Mouse (Mus musculus): Measurements from ENCODE around the gene Bmp6. TPM values are rescaled to one million over a fixed set of nuclear protein-coding genes. Genes with fewer than 3 reads are reported as not detected.

Bmp6 gene
- polyA plus RNA-seq, 1 experiment = 9.4 TPM

DNA sequence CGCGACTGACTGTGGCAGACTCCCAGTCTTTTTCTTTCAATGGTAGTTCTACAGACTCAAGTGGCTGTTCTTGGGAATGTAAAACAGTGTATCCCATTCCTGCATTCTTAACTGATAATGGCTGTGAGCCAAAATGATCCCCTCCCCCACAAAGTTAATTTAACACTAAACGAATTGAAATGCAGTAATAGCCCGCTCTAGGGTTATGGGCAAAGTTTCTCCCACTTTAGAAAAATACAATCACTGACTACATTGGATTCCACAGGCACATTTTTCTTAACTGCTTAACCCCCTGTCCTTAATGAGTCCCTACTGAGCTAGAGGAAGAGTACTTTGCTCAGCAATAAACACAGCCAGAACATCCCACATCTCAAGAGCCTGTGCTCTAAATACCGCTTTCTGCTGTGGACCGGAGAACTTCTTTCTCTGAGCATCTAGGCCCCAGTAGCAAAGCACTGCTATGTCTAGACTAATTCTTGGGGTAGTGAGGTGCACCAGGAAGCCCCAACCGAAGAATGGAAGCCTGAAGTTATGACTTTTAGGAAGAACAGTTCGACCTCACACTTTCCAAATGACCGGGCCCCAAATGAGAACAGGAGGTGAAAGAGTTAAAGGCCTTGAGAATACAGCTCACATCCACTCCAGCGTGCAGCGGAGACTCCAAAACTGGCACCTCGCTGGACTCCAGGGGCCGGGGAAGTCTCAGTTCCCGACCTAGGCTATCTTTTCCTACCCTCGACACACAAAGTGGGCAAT is 182.3 kb downstream of the Bmp6 start:
- Histone ChIP-seq H3K4me3 (ENCODE audit: extremely low read depth, insufficient read depth, insufficient read length) (peak overlapping the region; percentile 87), H3K27ac (ENCODE audit: insufficient read depth, low read length) (peak overlapping the region; percentile 77), H3K27me3 (ENCODE audit: control insufficient read depth, insufficient read depth, low read length) (no peaks in the 10 kb centered on the region), H3K36me3 (ENCODE audit: control insufficient read depth, insufficient read depth, low read length) (peaks cover 6% of the 10 kb centered on the region; the same call in 1 of the 2 replicates), H3K4me1 (ENCODE audit: control insufficient read depth, insufficient read depth, insufficient read length) (peaks cover 7% of the 10 kb centered on the region; the same call in 1 of the 2 replicates)
- TF ChIP-seq POLR2A (IDR thresholded peaks at IDR 0.05; ENCODE audit: low read depth, low read length) (no peak), CTCF (IDR thresholded peaks at IDR 0.05; ENCODE audit: extremely low read depth, insufficient read depth, insufficient read length, insufficient replicate concordance) (no peak)
- no peak for DNase-seq (ENCODE audit: low read depth in 1 of 2, low spot score in 2 of 2)
- 22% methylated on average over 15 of the region's 15 CpGs for WGBS

DNA sequence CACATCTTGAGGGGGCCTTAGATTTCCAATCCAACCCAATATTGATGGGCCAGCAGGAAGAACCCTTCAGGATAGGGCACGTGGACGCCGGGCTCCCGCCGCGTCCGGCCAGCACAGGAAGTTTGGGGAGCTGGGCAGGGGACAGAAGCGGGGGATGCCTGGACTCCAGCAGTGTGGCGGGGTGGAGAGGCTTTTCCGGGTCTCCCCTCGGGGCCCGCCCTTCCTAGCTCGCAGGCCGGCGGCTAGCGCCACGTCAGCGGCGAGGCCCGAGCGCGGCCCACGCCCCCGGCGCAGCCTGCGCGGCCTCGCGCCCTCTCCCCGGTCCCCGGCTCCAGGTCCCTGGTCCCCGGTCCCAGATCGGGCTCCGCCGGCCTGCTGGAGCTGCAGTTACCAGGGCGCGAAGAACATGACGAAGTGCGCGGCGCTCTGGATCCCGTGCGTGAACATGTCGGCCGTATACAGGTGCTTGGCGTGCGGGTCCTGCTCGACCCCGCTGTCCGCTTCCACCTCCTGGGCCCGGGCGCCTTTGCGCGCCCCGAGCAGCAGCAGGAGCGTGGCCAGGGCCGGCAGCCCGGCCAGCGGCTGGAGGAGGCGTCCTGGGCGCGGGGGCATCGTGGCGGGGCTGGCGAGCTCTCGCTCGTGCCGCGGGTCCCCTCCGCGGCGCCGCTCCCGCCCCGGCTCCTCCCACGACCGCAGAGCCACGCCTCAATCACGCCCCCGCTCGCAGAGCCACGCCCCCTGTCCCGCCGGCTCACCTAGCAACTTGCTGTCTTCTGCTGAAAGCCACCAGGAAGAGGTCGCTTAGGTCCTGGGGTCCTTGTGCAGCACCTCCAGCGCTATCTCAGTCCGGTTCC is 183.1 kb downstream of the Bmp6 start:
- under 1% methylated on average over 82 of the region's 87 CpGs for WGBS

DNA sequence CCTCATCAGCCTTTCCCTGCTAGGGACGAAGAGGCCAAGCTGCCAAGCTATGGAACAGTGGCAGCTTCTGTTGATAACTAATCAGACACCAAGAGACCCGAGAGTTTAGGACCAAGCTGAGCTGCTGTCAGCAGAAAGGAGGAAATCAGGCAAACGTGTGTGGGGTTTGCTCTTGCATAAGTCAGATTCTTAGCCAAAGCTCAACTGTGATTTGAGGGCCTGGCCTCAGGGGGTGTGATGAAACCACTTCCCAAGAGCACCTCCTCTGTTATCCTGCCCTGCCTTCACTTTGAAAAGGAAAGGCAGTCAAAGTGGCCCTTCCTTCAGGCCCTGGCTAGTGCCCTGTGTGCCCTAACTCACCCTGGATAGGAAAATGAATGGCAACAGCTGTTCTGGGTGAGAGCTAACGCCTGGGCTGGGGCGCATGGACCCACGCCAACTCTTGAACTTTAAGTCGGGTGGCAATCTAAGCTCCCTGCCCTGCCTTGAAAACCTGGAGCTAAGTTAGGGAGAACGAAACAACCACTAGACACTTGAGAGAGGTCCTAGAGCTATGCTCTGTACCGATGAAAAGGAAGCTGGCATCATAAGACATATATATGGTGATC is 183.9 kb downstream of the Bmp6 start, which contains the start of gene Txndc5:
Txndc5 (minus strand) TSS at position 138 of the 608 bp plus-strand sequence.
- 52% methylated on average over 9 of the region's 9 CpGs for WGBS
- DNase-seq (ENCODE audit: low read depth in 1 of 2, low spot score in 2 of 2) = no peak
- no peaks in the 10 kb centered on the region for H3K27me3 ChIP-seq (ENCODE audit: control insufficient read depth, insufficient read depth, low read length)

More for the DNA sequence above, 183.1 kb downstream of the Bmp6 start:
- Histone ChIP-seq H3K27ac (ENCODE audit: insufficient read depth, low read length) (peak overlapping the region; percentile 77), H3K4me1 (ENCODE audit: control insufficient read depth, insufficient read depth, insufficient read length) (peaks cover 8% of the 10 kb centered on the region; the same call in 1 of the 2 replicates), H3K27me3 (ENCODE audit: control insufficient read depth, insufficient read depth, low read length) (no peaks in the 10 kb centered on the region), H3K4me3 (ENCODE audit: extremely low read depth, insufficient read depth, insufficient read length) (peak overlapping the region; percentile 87), H3K36me3 (ENCODE audit: control insufficient read depth, insufficient read depth, low read length) (no peaks in the 10 kb centered on the region)
- no peak for TF ChIP-seq CTCF (IDR thresholded peaks at IDR 0.05; ENCODE audit: extremely low read depth, insufficient read depth, insufficient read length, insufficient replicate concordance)
- no peak; the same call in 1 of the 2 replicates for TF ChIP-seq POLR2A (IDR thresholded peaks at IDR 0.05; ENCODE audit: low read depth, low read length)
- peak; percentile 59 to 92 for DNase-seq (ENCODE audit: low read depth in 1 of 2, low spot score in 2 of 2)

DNA sequence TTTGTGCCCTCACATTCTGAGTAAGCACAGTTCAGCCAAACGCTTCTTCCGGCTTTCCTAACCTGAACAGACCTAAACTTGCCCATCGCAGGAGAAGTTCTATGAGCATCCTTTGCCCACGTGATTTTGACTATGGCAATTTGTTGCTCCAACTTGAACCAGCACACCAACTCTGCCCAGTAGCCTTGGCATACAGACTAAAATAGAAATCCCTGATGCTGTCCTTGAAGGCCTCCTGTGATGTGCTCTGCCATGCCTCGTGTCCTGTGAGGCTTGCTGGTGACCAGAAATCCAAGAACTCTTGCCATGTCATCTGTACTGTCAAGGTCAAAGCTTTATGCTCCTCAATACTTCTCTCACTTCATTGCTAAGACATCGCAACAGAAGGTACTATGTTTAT is 184.7 kb downstream of the Bmp6 start:
- Histone ChIP-seq H3K27me3 (ENCODE audit: control insufficient read depth, insufficient read depth, low read length) (no peaks in the 10 kb centered on the region), H3K4me3 (ENCODE audit: extremely low read depth, insufficient read depth, insufficient read length) (no peak overlapping the region), H3K27ac (ENCODE audit: insufficient read depth, low read length) (no peak overlapping the region), H3K4me1 (ENCODE audit: control insufficient read depth, insufficient read depth, insufficient read length) (peaks cover 8% of the 10 kb centered on the region; the same call in 1 of the 2 replicates), H3K36me3 (ENCODE audit: control insufficient read depth, insufficient read depth, low read length) (no peaks in the 10 kb centered on the region)
- no peak for TF ChIP-seq CTCF (IDR thresholded peaks at IDR 0.05; ENCODE audit: extremely low read depth, insufficient read depth, insufficient read length, insufficient replicate concordance)
- no peak for TF ChIP-seq POLR2A (IDR thresholded peaks at IDR 0.05; ENCODE audit: low read depth, low read length)
- 86% methylated on average over 6 of the region's 6 CpGs for WGBS
- no peak for DNase-seq (ENCODE audit: low read depth in 1 of 2, low spot score in 2 of 2)

More for the DNA sequence above, 183.9 kb downstream of the Bmp6 start, which contains the start of gene Txndc5:
- H3K4me3 ChIP-seq (ENCODE audit: extremely low read depth, insufficient read depth, insufficient read length) = peak within 1 kb of the TSS; percentile 87
- peaks cover 8% of the 10 kb centered on the region; the same call in 1 of the 2 replicates for H3K4me1 ChIP-seq (ENCODE audit: control insufficient read depth, insufficient read depth, insufficient read length)
- TF ChIP-seq POLR2A (IDR thresholded peaks at IDR 0.05; ENCODE audit: low read depth, low read length) (no peak), CTCF (IDR thresholded peaks at IDR 0.05; ENCODE audit: extremely low read depth, insufficient read depth, insufficient read length, insufficient replicate concordance) (no peak)
- peak within 1 kb of the TSS; percentile 77 for H3K27ac ChIP-seq (ENCODE audit: insufficient read depth, low read length)
- H3K36me3 ChIP-seq (ENCODE audit: control insufficient read depth, insufficient read depth, low read length) = no peaks in the 10 kb centered on the region

DNA sequence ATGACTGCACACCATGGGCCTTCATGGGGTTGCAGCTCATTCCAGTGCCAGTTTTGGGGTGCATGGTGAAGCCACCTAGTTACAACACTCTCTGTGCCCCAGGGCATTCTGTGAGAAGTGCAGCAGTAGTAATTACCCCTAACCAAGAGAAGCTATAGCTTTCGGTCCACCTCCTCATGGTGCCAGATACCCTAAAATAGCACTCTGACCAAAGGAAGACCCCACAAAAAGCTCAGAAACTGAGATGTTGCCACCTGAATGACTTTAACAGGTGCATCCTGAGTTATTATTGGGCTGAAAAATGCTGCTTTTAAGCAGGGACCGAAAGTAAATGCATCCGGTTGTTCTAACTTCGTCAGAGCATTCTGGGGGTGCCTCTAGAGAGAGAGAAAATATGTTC is 186.6 kb downstream of the Bmp6 start:
- no peak for DNase-seq (ENCODE audit: low read depth in 1 of 2, low spot score in 2 of 2)

DNA sequence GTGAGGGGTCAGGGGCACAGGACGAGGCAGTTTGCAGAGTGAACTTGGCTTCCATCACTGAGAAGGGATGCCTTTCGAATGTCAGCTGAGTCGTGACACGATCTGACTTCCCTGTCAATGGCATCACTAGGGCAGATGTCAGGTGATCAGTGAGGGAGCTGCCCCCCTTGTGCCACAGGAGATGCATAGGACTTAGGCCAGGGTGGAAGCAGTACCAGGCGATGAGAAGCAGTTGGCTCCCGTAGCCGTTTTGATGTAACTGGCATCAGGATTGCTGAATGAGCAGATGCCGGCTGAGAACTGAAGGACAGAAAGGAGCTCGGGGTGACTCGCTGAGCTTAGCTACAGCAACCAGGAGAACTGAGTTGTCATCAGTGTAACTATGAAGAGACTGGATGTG is 188.6 kb downstream of the Bmp6 start:
- Histone ChIP-seq H3K36me3 (ENCODE audit: control insufficient read depth, insufficient read depth, low read length) (no peaks in the 10 kb centered on the region), H3K27ac (ENCODE audit: insufficient read depth, low read length) (no peak overlapping the region), H3K4me3 (ENCODE audit: extremely low read depth, insufficient read depth, insufficient read length) (no peak overlapping the region), H3K4me1 (ENCODE audit: control insufficient read depth, insufficient read depth, insufficient read length) (peaks cover 8% of the 10 kb centered on the region; the same call in 1 of the 2 replicates), H3K27me3 (ENCODE audit: control insufficient read depth, insufficient read depth, low read length) (no peaks in the 10 kb centered on the region)
- 86% methylated on average over 10 of the region's 10 CpGs for WGBS
- DNase-seq (ENCODE audit: low read depth in 1 of 2, low spot score in 2 of 2) = no peak
- no peak for TF ChIP-seq CTCF (IDR thresholded peaks at IDR 0.05; ENCODE audit: extremely low read depth, insufficient read depth, insufficient read length, insufficient replicate concordance)

More for the DNA sequence above, 186.6 kb downstream of the Bmp6 start:
- peaks cover 8% of the 10 kb centered on the region; the same call in 1 of the 2 replicates for H3K4me1 ChIP-seq (ENCODE audit: control insufficient read depth, insufficient read depth, insufficient read length)
- peak overlapping the region; percentile 37; the same call in 1 of the 2 replicates for H3K27ac ChIP-seq (ENCODE audit: insufficient read depth, low read length)
- TF ChIP-seq POLR2A (IDR thresholded peaks at IDR 0.05; ENCODE audit: low read depth, low read length) = no peak
- TF ChIP-seq CTCF (IDR thresholded peaks at IDR 0.05; ENCODE audit: extremely low read depth, insufficient read depth, insufficient read length, insufficient replicate concordance) = no peak
- H3K27me3 ChIP-seq (ENCODE audit: control insufficient read depth, insufficient read depth, low read length) = no peaks in the 10 kb centered on the region
- no peaks in the 10 kb centered on the region for H3K36me3 ChIP-seq (ENCODE audit: control insufficient read depth, insufficient read depth, low read length)
- no peak overlapping the region for H3K4me3 ChIP-seq (ENCODE audit: extremely low read depth, insufficient read depth, insufficient read length)
- 58% methylated on average over 4 of the region's 4 CpGs for WGBS
